Mouse (Mus musculus) left cerebral cortex, adult 2 months (tissue): Measurements from ENCODE around the gene Zfp319. TPM values are rescaled to one million over a fixed set of nuclear protein-coding genes. Genes with fewer than 3 reads are reported as not detected.
"Not testable (repeated sequence)": the region's sequence is repeated elsewhere in the genome, so short reads cannot be mapped to it uniquely, and the experiment has no call there.

Source experiments
- DNase-seq, 2 experiments: peaks; one replicate each; pipeline ENCODE4 v3.0.0; 2021 to 2022; ENCODE audit warnings: low spot score in 2 of 2, mixed read lengths in 1 of 2; ENCODE audit errors: extremely low spot score in 1 of 2
- H3K27ac ChIP-seq: fragments of 200-600 bp; 2 replicates; pipeline ENCODE4 v1.8.1; 2022
- H3K4me3 ChIP-seq: fragments of 200-600 bp; 2 replicates; pipeline ENCODE4 v1.8.1; 2022
- CTCF ChIP-seq: fragments of 200-600 bp; IDR thresholded peaks from 2 replicates; pipeline ENCODE4 v1.8.1; 2022; ENCODE audit warnings: antibody characterized with exemption, mild to moderate bottlenecking, moderate library complexity
- intact Hi-C: fragments of 180-260 bp; cut with DNase I; formaldehyde crosslinking; loops from one replicate; pipeline ENCODE4 v1.15.1; 2025
- long read RNA-seq, 2 experiments: library from polyadenylated mRNA; stranded (forward); transcript quantifications; one replicate each; pipeline ENCODE4 v2.0.0; 2021; ENCODE audit warnings: borderline mapping rate in 2 of 2
- total RNA-seq, 2 experiments: library from RNA; stranded (reverse); gene quantifications; 2 replicates each; pipeline ENCODE4 v1.2.3; 2021

The Zfp319 gene
- total RNA-seq, result 10 to 100 TPM; 16.6 to 17.7 TPM
- long read RNA-seq, experiment 1, full-length matches to known transcripts, result 18 of 31 reads
- long read RNA-seq, experiment 1, partial matches to known transcripts, result 0 of 31 reads
- long read RNA-seq, experiment 1, other reads (novel, unspliced or antisense), result 13 of 31 reads
- long read RNA-seq, experiment 2, full-length matches to known transcripts, result 24 of 43 reads
- long read RNA-seq, experiment 2, partial matches to known transcripts, result 0 of 43 reads
- long read RNA-seq, experiment 2, other reads (novel, unspliced or antisense), result 19 of 43 reads

GRCm38 (mm10) chr8:95331720-95332436 is at the start of gene Zfp319, which contains the start of gene Usb1:
Gene Zfp319, minus strand, starts transcription at chr8:95331950.
Gene Usb1, plus strand, starts transcription at chr8:95332284.
- peak; percentile 91 to 94 for DNase-seq
- Histone ChIP-seq H3K4me3 (peak within 1 kb of the TSS; percentile 52), H3K27ac (peak within 1 kb of the TSS; percentile 95)
- intact Hi-C loops, result loop anchor here (1.0 kb wide), 1 partner anchor 77 kb away; no protein-coding TSS in a partner anchor
- TF ChIP-seq CTCF, result peak; percentile 73

GRCm38 (mm10) chr8:95380953-95381352 is 49.2 kb upstream of the Zfp319 start:
- no peak overlapping the region for H3K4me3 ChIP-seq
- TF ChIP-seq CTCF, result no peak
- intact Hi-C loops, result no loop called here
- H3K27ac ChIP-seq, result no peak overlapping the region
- DNase-seq, result no peak

- H3K27ac ChIP-seq, intact Hi-C loops, H3K4me3 ChIP-seq, DNase-seq: not testable (repeated sequence)
Observed at GRCm38 (mm10) chr8:95378928-95379327, 47.2 kb upstream of the Zfp319 start.

- DNase-seq, result no peak
- H3K4me3 ChIP-seq, result no peak overlapping the region
- H3K27ac ChIP-seq, result no peak overlapping the region
- intact Hi-C loops, result no loop called here
- no peak for TF ChIP-seq CTCF
Observed at GRCm38 (mm10) chr8:95377863-95378291, 46.1 kb upstream of the Zfp319 start.

- no peak overlapping the region for H3K4me3 ChIP-seq
- no peak for DNase-seq
- intact Hi-C loops, result no loop called here
- no peak for TF ChIP-seq CTCF
- H3K27ac ChIP-seq, result no peak overlapping the region
Observed at GRCm38 (mm10) chr8:95377101-95377500, 45.4 kb upstream of the Zfp319 start.

- TF ChIP-seq CTCF, result no peak
- no peak overlapping the region for H3K27ac ChIP-seq
- H3K4me3 ChIP-seq, result no peak overlapping the region
- DNase-seq, result no peak
- intact Hi-C loops, result no loop called here
Observed at GRCm38 (mm10) chr8:95376309-95376999, 44.7 kb upstream of the Zfp319 start.

- no peak for DNase-seq
- no peak overlapping the region for H3K27ac ChIP-seq
- H3K4me3 ChIP-seq, result no peak overlapping the region
- intact Hi-C loops, result no loop called here
- TF ChIP-seq CTCF, result no peak
Observed at GRCm38 (mm10) chr8:95375374-95375930, 43.7 kb upstream of the Zfp319 start.

- no peak for DNase-seq
- intact Hi-C loops, result no loop called here
- Histone ChIP-seq H3K27ac (no peak overlapping the region), H3K4me3 (no peak overlapping the region)
- no peak for TF ChIP-seq CTCF
Observed at GRCm38 (mm10) chr8:95374429-95374828, 42.7 kb upstream of the Zfp319 start.

GRCm38 (mm10) chr8:95373389-95374002 is 41.7 kb upstream of the Zfp319 start:
- TF ChIP-seq CTCF, result no peak
- no peak overlapping the region for H3K27ac ChIP-seq
- H3K4me3 ChIP-seq, result no peak overlapping the region
- intact Hi-C loops, result no loop called here
- DNase-seq, result no peak

GRCm38 (mm10) chr8:95369581-95370326 is 38.0 kb upstream of the Zfp319 start:
- TF ChIP-seq CTCF, result no peak
- no peak for DNase-seq
- intact Hi-C loops, result no loop called here
- Histone ChIP-seq H3K4me3 (no peak overlapping the region), H3K27ac (no peak overlapping the region)

GRCm38 (mm10) chr8:95363849-95364248 is 32.1 kb upstream of the Zfp319 start:
- no peak for DNase-seq
- no peak for TF ChIP-seq CTCF
- Histone ChIP-seq H3K4me3 (no peak overlapping the region), H3K27ac (no peak overlapping the region)
- intact Hi-C loops, result no loop called here
